Mouse (Mus musculus) liver, embryonic 14.5 days (tissue): ENCODE data around the gene Gm1979. TPM values are rescaled to one million over a fixed set of nuclear protein-coding genes. Genes with fewer than 3 reads are reported as not detected.
"Not testable (repeated sequence)": the region's sequence is repeated elsewhere in the genome, so short reads cannot be mapped to it uniquely, and the experiment has no call there.

Experiments
- ATAC-seq: fragments of 200-750 bp; cut with Nextera tagmentation; 2 replicates; pipeline ENCODE4 v1.8.0; 2017; ENCODE audit warnings: moderate number of reproducible peaks, mild to moderate bottlenecking, moderate library complexity; ENCODE audit not compliant: insufficient read depth
- DNase-seq, 3 experiments: peaks; one replicate each; pipeline ENCODE4 v3.0.0-alpha.2; 2012 to 2013; ENCODE audit warnings: low read depth in 3 of 3, low spot score in 3 of 3
- H3K27ac ChIP-seq: fragments of 300-500 bp; sonication (generic); 2 replicates; pipeline ENCODE4 v1.5.1; 2014; ENCODE audit warnings: moderate library complexity, mild to moderate bottlenecking, control low read depth, inconsistent platforms
- H3K27me3 ChIP-seq: fragments of 300-500 bp; sonication (generic); 2 replicates; pipeline ENCODE4 v1.6.1; 2014; ENCODE audit warnings: mild to moderate bottlenecking, low read length, moderate library complexity; ENCODE audit not compliant: control insufficient read depth, insufficient read depth
- H3K36me3 ChIP-seq: fragments of 300-500 bp; sonication (generic); replicated peaks from 2 replicates; pipeline ENCODE4 v1.6.1; 2014; ENCODE audit warnings: low read depth; ENCODE audit not compliant: control insufficient read depth, insufficient read depth
- H3K4me1 ChIP-seq, 2 experiments: fragments of 200-500 bp in 1 of 2; fragments of 300-500 bp in 1 of 2; sonication (generic) in 1 of 2; replicated peaks; 2 replicates each; pipeline ENCODE4 v1.6.1; 2012 to 2014; ENCODE audit warnings: antibody characterized with exemption in 1 of 2, inconsistent platforms in 1 of 2, low read length in 1 of 2; ENCODE audit not compliant: control insufficient read depth in 2 of 2, insufficient read depth in 2 of 2
- H3K4me2 ChIP-seq: fragments of 300-500 bp; sonication (generic); 2 replicates; pipeline ENCODE4 v1.6.1; 2014; ENCODE audit warnings: low read depth, mild to moderate bottlenecking, control low read depth, moderate library complexity
- H3K4me3 ChIP-seq, 2 experiments: fragments of 200-500 bp in 1 of 2; fragments of 300-500 bp in 1 of 2; sonication (generic) in 1 of 2; 2 replicates each; pipeline ENCODE4 v1.5.1; 2012 to 2014; ENCODE audit warnings: low read depth in 2 of 2, low read length in 2 of 2, mild to moderate bottlenecking in 2 of 2, control low read depth in 1 of 2, inconsistent platforms in 1 of 2, moderate library complexity in 1 of 2; ENCODE audit not compliant: insufficient read depth in 1 of 2
- H3K9ac ChIP-seq: fragments of 300-500 bp; sonication (generic); replicated peaks from 2 replicates; pipeline ENCODE4 v1.6.1; 2014; ENCODE audit warnings: mild to moderate bottlenecking, control low read depth, moderate library complexity
- H3K9me3 ChIP-seq: fragments of 300-500 bp; sonication (generic); 2 replicates; pipeline ENCODE4 v1.6.1; 2016; ENCODE audit warnings: low read length, mixed read lengths; ENCODE audit not compliant: control insufficient read depth
- WGBS: fragments of 180-500 bp; shearing (Covaris S2); extraction: QIAGEN DNeasy Blood & Tissue Kit; methylation state at CpG from one replicate; pipeline ENCODE4 v1.1.7; 2014; ENCODE audit not compliant: insufficient replicate concordance; 5-methylcytosine and 5-hydroxymethylcytosine counted together
- polyA plus RNA-seq, 2 experiments: library from polyadenylated mRNA; depleted of rRNA in 1 of 2; stranded (reverse) in 1 of 2; unstranded in 1 of 2; fragments of >200 nt; fragmentation: Nextera tagmentation in 1 of 2; extraction: Ambion mirVana in 1 of 2; gene quantifications; 2 replicates each; pipeline versions ENCODE4 v1.2.1 to v1.2.3; 2012 to 2014

Gm1979 gene
- polyA plus RNA-seq, 2 experiments = not detected

- not testable (repeated sequence) for H3K4me2 ChIP-seq, H3K9ac ChIP-seq, H3K4me1 ChIP-seq, H3K27ac ChIP-seq, H3K9me3 ChIP-seq, ATAC-seq, DNase-seq, H3K4me3 ChIP-seq, H3K27me3 ChIP-seq, H3K36me3 ChIP-seq
- WGBS = 20% methylated on average over 31 of the region's 32 CpGs
Observed at GRCm38 (mm10) chr5:25956611-25957010, 48.0 kb downstream of the Gm1979 start.

GRCm38 (mm10) chr5:25954317-25954716 is 50.3 kb downstream of the Gm1979 start, which contains the start of gene Gm21671:
Gm21671 (minus strand) TSS chr5:25954417.
- not testable (repeated sequence) for H3K36me3 ChIP-seq, H3K27ac ChIP-seq, H3K4me1 ChIP-seq, H3K27me3 ChIP-seq, H3K9me3 ChIP-seq, H3K9ac ChIP-seq, ATAC-seq, H3K4me3 ChIP-seq, DNase-seq, H3K4me2 ChIP-seq
- WGBS = 45% methylated on average over 2 of the region's 2 CpGs

Other genes with a start within 250 kb of the Gm1979 start
- gene Actr3b, start 244.8 kb downstream of the Gm1979 start, polyA plus RNA-seq (2012; rRNA removed) = 0.16 and 0.22 TPM in 2 replicates
- gene Actr3b, start 244.8 kb downstream of the Gm1979 start, polyA plus RNA-seq (2014; fragmentation: Nextera tagmentation; extraction: Ambion mirVana) = 0.56 and 0.71 TPM in 2 replicates
- gene Gm21663, start 62.4 kb downstream of the Gm1979 start, polyA plus RNA-seq (2012; rRNA removed) = not detected in 2 replicates
- not detected in 2 replicates for gene Gm21663, start 62.4 kb downstream of the Gm1979 start, polyA plus RNA-seq (2014; fragmentation: Nextera tagmentation; extraction: Ambion mirVana)
- not detected in 2 replicates for gene Gm21671, start 50.4 kb downstream of the Gm1979 start, polyA plus RNA-seq (2012; rRNA removed)
- not detected in 2 replicates for gene Gm21671, start 50.4 kb downstream of the Gm1979 start, polyA plus RNA-seq (2014; fragmentation: Nextera tagmentation; extraction: Ambion mirVana)
- not detected in 2 replicates for gene Gm21680, start 32.1 kb downstream of the Gm1979 start, polyA plus RNA-seq (2012; rRNA removed)
- not detected in 2 replicates for gene Gm21680, start 32.1 kb downstream of the Gm1979 start, polyA plus RNA-seq (2014; fragmentation: Nextera tagmentation; extraction: Ambion mirVana)
- not detected in 2 replicates for gene Gm21698, start 16.1 kb downstream of the Gm1979 start, polyA plus RNA-seq (2012; rRNA removed)
- gene Gm21698, start 16.1 kb downstream of the Gm1979 start, polyA plus RNA-seq (2014; fragmentation: Nextera tagmentation; extraction: Ambion mirVana) = not detected in 2 replicates
- gene Gm5862, start 18.1 kb upstream of the Gm1979 start, polyA plus RNA-seq (2012; rRNA removed) = not detected in 2 replicates
- gene Gm5862, start 18.1 kb upstream of the Gm1979 start, polyA plus RNA-seq (2014; fragmentation: Nextera tagmentation; extraction: Ambion mirVana) = not detected in 2 replicates
- not detected in 2 replicates for gene Speer4a, start 34.8 kb upstream of the Gm1979 start, polyA plus RNA-seq (2012; rRNA removed)
- gene Speer4a, start 34.8 kb upstream of the Gm1979 start, polyA plus RNA-seq (2014; fragmentation: Nextera tagmentation; extraction: Ambion mirVana) = not detected in 2 replicates
- gene Gm7347, start 53.8 kb upstream of the Gm1979 start, polyA plus RNA-seq (2012; rRNA removed) = not detected in 2 replicates
- gene Gm7347, start 53.8 kb upstream of the Gm1979 start, polyA plus RNA-seq (2014; fragmentation: Nextera tagmentation; extraction: Ambion mirVana) = not detected in 2 replicates
- not detected in 2 replicates for gene Gm10471, start 84.5 kb upstream of the Gm1979 start, polyA plus RNA-seq (2012; rRNA removed)
- not detected in 2 replicates for gene Gm10471, start 84.5 kb upstream of the Gm1979 start, polyA plus RNA-seq (2014; fragmentation: Nextera tagmentation; extraction: Ambion mirVana)
- not detected in 2 replicates for gene 5031410I06Rik, start 100.6 kb upstream of the Gm1979 start, polyA plus RNA-seq (2012; rRNA removed)
- gene 5031410I06Rik, start 100.6 kb upstream of the Gm1979 start, polyA plus RNA-seq (2014; fragmentation: Nextera tagmentation; extraction: Ambion mirVana) = not detected in 2 replicates
- not detected in 2 replicates for gene Gm10220, start 116.6 kb upstream of the Gm1979 start, polyA plus RNA-seq (2012; rRNA removed)
- gene Gm10220, start 116.6 kb upstream of the Gm1979 start, polyA plus RNA-seq (2014; fragmentation: Nextera tagmentation; extraction: Ambion mirVana) = not detected in 2 replicates